Mouse (Mus musculus) CH12.LX (cell line): ENCODE results near the gene Col8a1. TPM values are rescaled to one million over a fixed set of nuclear protein-coding genes. Genes with fewer than 3 reads are reported as not detected.

Experiments used
- DNase-seq: peaks from one replicate; pipeline ENCODE4 v3.0.0-alpha.2; 2013; ENCODE audit errors: extremely low read depth
- H3K27ac ChIP-seq: 2 replicates; pipeline ENCODE4 v1.5.1; 2012; ENCODE audit warnings: low read depth, mild to moderate bottlenecking, control low read depth, moderate library complexity; ENCODE audit not compliant: insufficient read depth
- H3K27me3 ChIP-seq: replicated peaks from 2 replicates; pipeline ENCODE3; 2012; ENCODE audit warnings: inconsistent platforms
- H3K36me3 ChIP-seq, 2 experiments: replicated peaks in 1 of 2; 2 replicates each; pipeline versions ENCODE3 to v1.6.1; 2012; ENCODE audit warnings: inconsistent platforms in 1 of 2, low read length in 1 of 2, mild to moderate bottlenecking in 1 of 2, mixed read lengths in 1 of 2, moderate library complexity in 1 of 2; ENCODE audit not compliant: control insufficient read depth in 1 of 2, insufficient read depth in 1 of 2
- H3K4me1 ChIP-seq, 2 experiments: 2 replicates each; pipeline ENCODE4 v1.6.1; 2012; ENCODE audit warnings: inconsistent platforms in 1 of 2, moderate library complexity in 1 of 2; ENCODE audit not compliant: insufficient read depth in 2 of 2, control insufficient read depth in 1 of 2
- H3K4me2 ChIP-seq: 2 replicates; pipeline ENCODE4 v1.6.1; 2012; ENCODE audit warnings: low read depth, mild to moderate bottlenecking, control low read depth; ENCODE audit not compliant: poor library complexity, insufficient read depth, severe bottlenecking
- H3K4me3 ChIP-seq, 3 experiments: fragments of 150-350 bp in 1 of 3; sonication (generic) in 1 of 3; replicated peaks in 1 of 3; 2 replicates each; pipeline versions ENCODE3 to v1.5.1; 2011 to 2012; ENCODE audit warnings: low read depth in 2 of 3, low read length in 2 of 3, mild to moderate bottlenecking in 2 of 3, moderate library complexity in 2 of 3, control low read depth in 1 of 3, improper control_type of control experiment in 1 of 3, inconsistent platforms in 1 of 3, mixed read lengths in 1 of 3; ENCODE audit not compliant: poor library complexity in 1 of 3
- H3K79me2 ChIP-seq: replicated peaks from 2 replicates; pipeline ENCODE4 v1.6.1; 2012; ENCODE audit warnings: mild to moderate bottlenecking, moderate library complexity; ENCODE audit not compliant: control insufficient read depth, poor library complexity, insufficient read depth, severe bottlenecking; ENCODE audit errors: extremely low read depth
- H3K9ac ChIP-seq: 2 replicates; pipeline ENCODE4 v1.6.1; 2012; ENCODE audit warnings: low read depth, mild to moderate bottlenecking, control low read depth, moderate library complexity; ENCODE audit not compliant: insufficient read depth
- H3K9me3 ChIP-seq: replicated peaks from 2 replicates; pipeline ENCODE3; 2012; ENCODE audit warnings: low read length, inconsistent platforms, mixed read lengths
- BHLHE40 ChIP-seq: IDR thresholded peaks from 2 replicates; pipeline ENCODE4 v1.6.1; 2011; ENCODE audit warnings: mild to moderate bottlenecking, low read depth, low read length, improper control_type of control experiment
- CHD1 ChIP-seq: IDR thresholded peaks from 2 replicates; pipeline ENCODE4 v1.6.1; 2012; ENCODE audit warnings: low read depth, low read length, improper control_type of control experiment, inconsistent platforms
- CHD2 ChIP-seq: IDR thresholded peaks from 2 replicates; pipeline ENCODE4 v1.6.1; 2011; ENCODE audit warnings: low read length, improper control_type of control experiment
- CTCF ChIP-seq, 2 experiments: IDR thresholded peaks in 1 of 2; conservative IDR thresholded peaks in 1 of 2; 2 replicates each; pipeline ENCODE4 v1.5.1; 2011 to 2012; ENCODE audit warnings: low read depth in 2 of 2, low read length in 2 of 2, improper control_type of control experiment in 1 of 2, inconsistent platforms in 1 of 2, mild to moderate bottlenecking in 1 of 2, moderate library complexity in 1 of 2
- ELF1 ChIP-seq: IDR thresholded peaks from 2 replicates; pipeline ENCODE4 v1.6.1; 2014; ENCODE audit warnings: low read depth, mild to moderate bottlenecking, inconsistent platforms, low read length, improper control_type of control experiment
- EP300 ChIP-seq: IDR thresholded peaks from 2 replicates; pipeline ENCODE4 v1.6.1; 2011; ENCODE audit warnings: low read length, improper control_type of control experiment
- ETS1 ChIP-seq: conservative IDR thresholded peaks from 2 replicates; pipeline ENCODE4 v1.6.1; 2012; ENCODE audit warnings: low read depth, mild to moderate bottlenecking, inconsistent platforms, low read length, improper control_type of control experiment, moderate library complexity
- GABPA ChIP-seq: IDR thresholded peaks from 2 replicates; pipeline ENCODE4 v1.6.1; 2012; ENCODE audit warnings: low read depth, low read length, improper control_type of control experiment, inconsistent platforms; ENCODE audit not compliant: insufficient replicate concordance
- HCFC1 ChIP-seq: IDR thresholded peaks from 2 replicates; pipeline ENCODE4 v1.6.1; 2012; ENCODE audit warnings: low read depth, mild to moderate bottlenecking, inconsistent platforms, low read length, improper control_type of control experiment
- IRF4 ChIP-seq: IDR thresholded peaks from 2 replicates; pipeline ENCODE4 v1.6.1; 2014; ENCODE audit warnings: low read depth, mild to moderate bottlenecking, inconsistent platforms, low read length, improper control_type of control experiment
- JUN ChIP-seq: IDR thresholded peaks from 2 replicates; pipeline ENCODE4 v1.6.1; 2011; ENCODE audit warnings: low read depth, mild to moderate bottlenecking, low read length, improper control_type of control experiment, moderate library complexity; ENCODE audit not compliant: insufficient read depth
- JUND ChIP-seq: conservative IDR thresholded peaks from 2 replicates; pipeline ENCODE4 v1.6.1; 2011; ENCODE audit warnings: low read depth, low read length, improper control_type of control experiment
- KAT2A ChIP-seq: IDR thresholded peaks from 2 replicates; pipeline ENCODE4 v1.6.1; 2012; ENCODE audit warnings: low read length, improper control_type of control experiment, inconsistent platforms; ENCODE audit not compliant: insufficient replicate concordance
- MAFK ChIP-seq: IDR thresholded peaks from 2 replicates; pipeline ENCODE4 v1.6.1; 2011; ENCODE audit warnings: low read length, improper control_type of control experiment; ENCODE audit not compliant: insufficient replicate concordance
- MAX ChIP-seq: IDR thresholded peaks from 2 replicates; pipeline ENCODE4 v1.6.1; 2011; ENCODE audit warnings: low read length, improper control_type of control experiment
- MAZ ChIP-seq: IDR thresholded peaks from 2 replicates; pipeline ENCODE4 v1.6.1; 2012; ENCODE audit warnings: low read depth, mild to moderate bottlenecking, inconsistent platforms, low read length, improper control_type of control experiment, moderate library complexity
- MEF2A ChIP-seq: IDR thresholded peaks from 2 replicates; pipeline ENCODE4 v1.6.1; 2014; ENCODE audit warnings: low read depth, mild to moderate bottlenecking, inconsistent platforms, low read length, improper control_type of control experiment, borderline replicate concordance
- MXI1 ChIP-seq: IDR thresholded peaks from 2 replicates; pipeline ENCODE4 v1.6.1; 2011; ENCODE audit warnings: mild to moderate bottlenecking, low read depth, low read length, improper control_type of control experiment
- MYC ChIP-seq: IDR thresholded peaks from 2 replicates; pipeline ENCODE4 v1.6.1; 2011; ENCODE audit warnings: low read depth, mild to moderate bottlenecking, improper control_type of control experiment, low read length
- NELFE ChIP-seq: IDR thresholded peaks from 2 replicates; pipeline ENCODE4 v1.6.1; 2011; ENCODE audit warnings: low read depth, low read length, improper control_type of control experiment
- NRF1 ChIP-seq: IDR thresholded peaks from 2 replicates; pipeline ENCODE4 v1.6.1; 2014; ENCODE audit warnings: low read depth, mild to moderate bottlenecking, inconsistent platforms, low read length, improper control_type of control experiment, moderate library complexity
- PAX5 ChIP-seq: IDR thresholded peaks from 2 replicates; pipeline ENCODE4 v1.6.1; 2012; ENCODE audit warnings: low read length, inconsistent platforms, mixed read lengths
- POLR2A ChIP-seq: IDR thresholded peaks from 2 replicates; pipeline ENCODE4 v1.6.1; 2011; ENCODE audit warnings: low read depth, mild to moderate bottlenecking, improper control_type of control experiment, low read length
- POLR2AphosphoS2 ChIP-seq: IDR thresholded peaks from 2 replicates; pipeline ENCODE4 v1.6.1; 2011; ENCODE audit warnings: low read depth, low read length, improper control_type of control experiment
- RAD21 ChIP-seq: IDR thresholded peaks from 2 replicates; pipeline ENCODE4 v1.6.1; 2011; ENCODE audit warnings: low read depth, mild to moderate bottlenecking, low read length, improper control_type of control experiment, moderate library complexity
- RCOR1 ChIP-seq: conservative IDR thresholded peaks from 2 replicates; pipeline ENCODE4 v1.6.1; 2012; ENCODE audit warnings: low read depth, mild to moderate bottlenecking, inconsistent platforms, low read length, improper control_type of control experiment
- SIN3A ChIP-seq: IDR thresholded peaks from 2 replicates; pipeline ENCODE4 v1.6.1; 2012; ENCODE audit warnings: low read length, improper control_type of control experiment, inconsistent platforms
- SMC3 ChIP-seq: IDR thresholded peaks from 2 replicates; pipeline ENCODE4 v1.6.1; 2011; ENCODE audit warnings: low read depth, low read length, improper control_type of control experiment
- TBP ChIP-seq: conservative IDR thresholded peaks from 2 replicates; pipeline ENCODE4 v1.6.1; 2011; ENCODE audit warnings: low read depth, low read length, improper control_type of control experiment
- TCF12 ChIP-seq: IDR thresholded peaks from 2 replicates; pipeline ENCODE4 v1.6.1; 2014; ENCODE audit warnings: low read depth, mild to moderate bottlenecking, inconsistent platforms, low read length, improper control_type of control experiment
- UBTF ChIP-seq: IDR thresholded peaks from 2 replicates; pipeline ENCODE4 v1.6.1; 2012; ENCODE audit warnings: low read depth, mild to moderate bottlenecking, inconsistent platforms, low read length, improper control_type of control experiment, moderate library complexity
- USF1 ChIP-seq: IDR thresholded peaks from 2 replicates; pipeline ENCODE4 v1.6.1; 2014; ENCODE audit warnings: low read depth, mild to moderate bottlenecking, inconsistent platforms, low read length, improper control_type of control experiment
- ZC3H11A ChIP-seq: IDR thresholded peaks from 2 replicates; pipeline ENCODE4 v1.6.1; 2012; ENCODE audit warnings: low read depth, mild to moderate bottlenecking, inconsistent platforms, low read length, improper control_type of control experiment
- ZKSCAN1 ChIP-seq: IDR thresholded peaks from 2 replicates; pipeline ENCODE4 v1.6.1; 2012; ENCODE audit warnings: low read depth, inconsistent platforms, low read length, improper control_type of control experiment, borderline replicate concordance
- ZMIZ1 ChIP-seq: IDR thresholded peaks from 2 replicates; pipeline ENCODE4 v1.6.1; 2012; ENCODE audit warnings: low read depth, mild to moderate bottlenecking, inconsistent platforms, low read length, improper control_type of control experiment
- ZNF384 ChIP-seq: IDR thresholded peaks from 2 replicates; pipeline ENCODE4 v1.6.1; 2012; ENCODE audit warnings: low read depth, low read length, improper control_type of control experiment, inconsistent platforms
- dilution Hi-C: fragments of 300-500 bp; cut with MboI; formaldehyde crosslinking; loops from 2 replicates; pipeline ENCODE4 v1.14.3; 2020; ENCODE audit warnings: low sequenced_read_pairs; ENCODE audit not compliant: extremely low pct_unique_long_range_greater_than_20kb, extremely low pct_ligation_motif_present
- in situ Hi-C: fragments of 300-500 bp; cut with MboI; formaldehyde crosslinking; loops from 3 replicates; pipeline ENCODE4 v1.14.3; 2019; ENCODE audit warnings: low sequenced_read_pairs, low pct_ligation_motif_present, low pct_unique_long_range_greater_than_20kb, mixed read lengths
- polyA plus RNA-seq: library from polyadenylated mRNA; unstranded; fragments of >175 nt; gene quantifications from 2 replicates; pipeline ENCODE4 v1.2.1, GENCODE M21; 2012; ENCODE audit warnings: low read depth; ENCODE audit not compliant: insufficient read length
- total RNA-seq, 2 experiments: library from RNA; depleted of rRNA; stranded (reverse); fragments of 300-350 nt in 1 of 2; fragments of >200 nt in 1 of 2; gene quantifications; 2 replicates each; pipeline ENCODE4 v1.2.3; 2012 to 2014

Col8a1 gene
- total and polyA plus RNA-seq, 3 experiments = not detected

GRCm38 (mm10) chr16:57634191-57634590, 120.3 kb downstream of the Col8a1 start:
- dilution Hi-C loops = no loop called here

GRCm38 (mm10) chr16:57611768-57612167, 142.8 kb downstream of the Col8a1 start:
- H3K4me1 ChIP-seq = peaks cover 3 to 6% of the 10 kb centered on the region in 2 experiments
- H3K27ac ChIP-seq = no peak overlapping the region
- TF ChIP-seq POLR2AphosphoS2 (no peak), JUN (no peak), EP300 (no peak), ZKSCAN1 (no peak), ELF1 (no peak), MYC (no peak), JUND (no peak), RAD21 (peak; percentile 55), TCF12 (no peak), SIN3A (no peak), RCOR1 (no peak), CHD2 (no peak), CTCF (conservative IDR thresholded peaks at IDR 0.05 in 1 of 2, IDR thresholded peaks at IDR 0.05 in 1 of 2; ENCODE audit: low read depth in 2 of 2, low read length in 2 of 2) (peak; percentile 84 to 93), POLR2A (no peak), BHLHE40 (no peak), ZNF384 (no peak), MAZ (no peak), SMC3 (peak; percentile 38; the same call in 1 of the 2 replicates)
- TF ChIP-seq, all 38 proteins: peak for 3
- dilution Hi-C loops (loop anchor here (25.0 kb wide), 1 partner anchor 374 kb away; the partner anchor contains the start of gene Tbc1d23), in situ Hi-C loops (loop anchor here (25.0 kb wide), 1 partner anchor 1026 kb away; the partner anchor contains the start of gene E330017A01Rik)
- H3K27me3 ChIP-seq = peaks cover 49% of the 10 kb centered on the region
- no peaks in the 10 kb centered on the region for H3K36me3 ChIP-seq
- H3K9ac ChIP-seq = no peak overlapping the region
- no peak overlapping the region for H3K4me2 ChIP-seq
- H3K9me3 ChIP-seq = peaks cover 9% of the 10 kb centered on the region
- no peaks in the 10 kb centered on the region for H3K79me2 ChIP-seq
- no peak overlapping the region for H3K4me3 ChIP-seq
- peak; percentile 60 for DNase-seq

More at GRCm38 (mm10) chr16:57634191-57634590, 120.3 kb downstream of the Col8a1 start:
- H3K27ac ChIP-seq = no peak overlapping the region
- H3K4me1 ChIP-seq = no peaks in the 10 kb centered on the region
- peak; percentile 78 for TF ChIP-seq SMC3
- no peak for TF ChIP-seq EP300
- no peak for TF ChIP-seq ETS1
- no peak for TF ChIP-seq NRF1
- TF ChIP-seq GABPA = no peak
- no peak for TF ChIP-seq TBP
- no peak for TF ChIP-seq MXI1
- no peak for TF ChIP-seq PAX5
- no peak for TF ChIP-seq MAX
- TF ChIP-seq POLR2A = no peak
- TF ChIP-seq MAFK = no peak
- no peak for TF ChIP-seq IRF4
- TF ChIP-seq MYC = no peak
- no peak for TF ChIP-seq TCF12
- TF ChIP-seq JUND = no peak
- no peak for TF ChIP-seq ZKSCAN1
- no peak for TF ChIP-seq SIN3A
- no peak for TF ChIP-seq UBTF
- peak; percentile 17; the same call in 1 of the 2 replicates for TF ChIP-seq ZC3H11A
- TF ChIP-seq ELF1 = no peak
- TF ChIP-seq MEF2A = no peak
- no peak for TF ChIP-seq ZNF384
- no peak for TF ChIP-seq HCFC1
- TF ChIP-seq RAD21 = peak; percentile 91
- TF ChIP-seq USF1 = no peak
- TF ChIP-seq JUN = no peak
- TF ChIP-seq BHLHE40 = no peak
- TF ChIP-seq POLR2AphosphoS2 = no peak
- no peak for TF ChIP-seq NELFE
- peak; percentile 74 to 87 for TF ChIP-seq CTCF (conservative IDR thresholded peaks at IDR 0.05 in 1 of 2, IDR thresholded peaks at IDR 0.05 in 1 of 2; ENCODE audit: low read depth in 2 of 2, low read length in 2 of 2)
- TF ChIP-seq CHD1 = no peak
- no peak for TF ChIP-seq RCOR1
- no peak for TF ChIP-seq ZMIZ1
- TF ChIP-seq MAZ = no peak
- TF ChIP-seq KAT2A = no peak
- peak; percentile 83 for DNase-seq
- H3K4me3 ChIP-seq = no peak overlapping the region
- H3K4me2 ChIP-seq = no peak overlapping the region
- in situ Hi-C loops = no loop called here
- peaks cover 27% of the 10 kb centered on the region for H3K27me3 ChIP-seq
- no peaks in the 10 kb centered on the region for H3K9me3 ChIP-seq
- H3K36me3 ChIP-seq = no peaks in the 10 kb centered on the region
- H3K9ac ChIP-seq = no peak overlapping the region
- H3K79me2 ChIP-seq = no peaks in the 10 kb centered on the region
